Mouse (Mus musculus) ES-E14 (cell line): Measurements from ENCODE around the gene Nsun7. TPM values are rescaled to one million over a fixed set of nuclear protein-coding genes. Genes with fewer than 3 reads are reported as not detected.

Experiments used
- DNase-seq: peaks from one replicate; pipeline ENCODE4 v3.0.0-alpha.2; 2013; ENCODE audit warnings: low read depth, low spot score
- H3K27ac ChIP-seq: 2 replicates; pipeline ENCODE4 v1.5.1; 2012; ENCODE audit warnings: low read depth, mild to moderate bottlenecking, low read length, moderate library complexity, mixed read lengths; ENCODE audit not compliant: poor library complexity, insufficient read depth, severe bottlenecking
- H3K36me3 ChIP-seq: 2 replicates; pipeline ENCODE4 v1.6.1; 2012; ENCODE audit warnings: mild to moderate bottlenecking, low read length, moderate library complexity, mixed read lengths; ENCODE audit not compliant: control insufficient read depth, poor library complexity, insufficient read depth, severe bottlenecking
- H3K4me1 ChIP-seq, 2 experiments: fragments of 150-350 bp in 1 of 2; sonication (generic) in 1 of 2; 2 replicates each; pipeline ENCODE4 v1.6.1; 2012; ENCODE audit warnings: low read length in 2 of 2, mild to moderate bottlenecking in 1 of 2, mixed read lengths in 1 of 2; ENCODE audit not compliant: control insufficient read depth in 2 of 2, insufficient read depth in 2 of 2, poor library complexity in 1 of 2
- H3K4me3 ChIP-seq, 2 experiments: fragments of 150-350 bp in 1 of 2; sonication (generic) in 1 of 2; 2 replicates each; pipeline ENCODE4 v1.5.1; 2012; ENCODE audit warnings: low read length in 2 of 2, low read depth in 1 of 2, mild to moderate bottlenecking in 1 of 2, mixed read lengths in 1 of 2; ENCODE audit not compliant: insufficient read depth in 1 of 2, poor library complexity in 1 of 2, severe bottlenecking in 1 of 2
- H3K9ac ChIP-seq: 2 replicates; pipeline ENCODE4 v1.6.1; 2012; ENCODE audit warnings: low read depth, mild to moderate bottlenecking, low read length, mixed read lengths; ENCODE audit not compliant: poor library complexity, insufficient read depth, severe bottlenecking
- H3K9me3 ChIP-seq: fragments of 150-350 bp; sonication (generic); 2 replicates; pipeline ENCODE4 v1.6.1; 2012; ENCODE audit warnings: low read depth, mild to moderate bottlenecking, low read length; ENCODE audit not compliant: control insufficient read depth, insufficient read depth
- CHD2 ChIP-seq: IDR thresholded peaks from 2 replicates; pipeline ENCODE4 v1.6.1; 2014; ENCODE audit warnings: mild to moderate bottlenecking, low read depth, low read length, inconsistent platforms
- HCFC1 ChIP-seq: IDR thresholded peaks from 2 replicates; pipeline ENCODE4 v1.6.1; 2012; ENCODE audit warnings: low read length, inconsistent platforms, borderline replicate concordance; ENCODE audit not compliant: insufficient read depth
- MAFK ChIP-seq: IDR thresholded peaks from 2 replicates; pipeline ENCODE4 v1.6.1; 2014; ENCODE audit warnings: mild to moderate bottlenecking, low read depth, low read length, inconsistent platforms; ENCODE audit not compliant: insufficient read depth
- ZC3H11A ChIP-seq: IDR thresholded peaks from 2 replicates; pipeline ENCODE4 v1.6.1; 2012; ENCODE audit warnings: low read depth, mild to moderate bottlenecking, inconsistent platforms, low read length, borderline replicate concordance
- ZNF384 ChIP-seq: IDR thresholded peaks from 2 replicates; pipeline ENCODE4 v1.6.1; 2012; ENCODE audit warnings: low read depth, low read length, inconsistent platforms
- in situ Hi-C, 2 experiments: fragments of 600-800 bp; cut with MboI; formaldehyde crosslinking; loops; one replicate each; pipeline ENCODE4 v1.15.1; 2025; ENCODE audit warnings: low sequenced_read_pairs in 2 of 2, inconsistent platforms in 1 of 2; ENCODE audit not compliant: unreplicated experiment in 2 of 2
- total RNA-seq: library from RNA; depleted of rRNA; stranded (reverse); fragments of 300-350 nt; gene quantifications from 2 replicates; pipeline ENCODE4 v1.2.3, GENCODE M21; 2012

The Nsun7 gene
- total RNA-seq, 1 experiment = 0.04 TPM

- H3K9me3 ChIP-seq = no peaks in the 10 kb centered on the region
- TF ChIP-seq MAFK (no peak), ZNF384 (no peak), ZC3H11A (no peak), HCFC1 (no peak), CHD2 (no peak)
- no peak overlapping the region for H3K9ac ChIP-seq
- in situ Hi-C loops = no loop called here
- DNase-seq = no peak
- no peak overlapping the region for H3K4me3 ChIP-seq
- H3K27ac ChIP-seq = no peak overlapping the region
- H3K36me3 ChIP-seq = no peaks in the 10 kb centered on the region
- H3K4me1 ChIP-seq = peaks cover 0 to 2% of the 10 kb centered on the region in 2 experiments; a peak in 1 of 4 replicates
Measured at GRCm38 (mm10) chr5:66328766-66329165, 69.1 kb downstream of the Nsun7 start.

- in situ Hi-C loops = no loop called here
- no peaks in the 10 kb centered on the region for H3K36me3 ChIP-seq
- no peak for DNase-seq
- H3K4me1 ChIP-seq = peaks cover 0 to 2% of the 10 kb centered on the region in 2 experiments; a peak in 1 of 4 replicates
- H3K9ac ChIP-seq = no peak overlapping the region
- no peak overlapping the region for H3K27ac ChIP-seq
- TF ChIP-seq ZC3H11A (no peak), ZNF384 (no peak), MAFK (no peak), HCFC1 (no peak), CHD2 (no peak)
- H3K9me3 ChIP-seq = no peaks in the 10 kb centered on the region
- no peak overlapping the region for H3K4me3 ChIP-seq
Measured at GRCm38 (mm10) chr5:66330806-66331205, 71.1 kb downstream of the Nsun7 start.

GRCm38 (mm10) chr5:66337025-66337968 lies 77.6 kb downstream of the Nsun7 start:
- H3K4me3 ChIP-seq = peak overlapping the region; percentile 57 to 69
- peaks cover 2 to 3% of the 10 kb centered on the region in 2 experiments; a peak in 1 of 4 replicates for H3K4me1 ChIP-seq
- H3K27ac ChIP-seq = no peak overlapping the region; the same call in 1 of the 2 replicates
- TF ChIP-seq ZC3H11A = no peak
- no peak for TF ChIP-seq HCFC1
- TF ChIP-seq MAFK = no peak
- TF ChIP-seq CHD2 = no peak
- TF ChIP-seq ZNF384 = no peak
- DNase-seq = no peak
- peak overlapping the region; percentile 42; the same call in 1 of the 2 replicates for H3K9ac ChIP-seq
- H3K9me3 ChIP-seq = no peaks in the 10 kb centered on the region
- in situ Hi-C loops = no loop called here
- no peaks in the 10 kb centered on the region for H3K36me3 ChIP-seq

GRCm38 (mm10) chr5:66337969-66338345 lies 78.3 kb downstream of the Nsun7 start:
- no peaks in the 10 kb centered on the region for H3K9me3 ChIP-seq
- in situ Hi-C loops = no loop called here
- H3K9ac ChIP-seq = no peak overlapping the region
- peaks cover 2 to 3% of the 10 kb centered on the region in 2 experiments; a peak in 1 of 4 replicates for H3K4me1 ChIP-seq
- no peak for TF ChIP-seq ZNF384
- TF ChIP-seq HCFC1 = no peak
- no peak for TF ChIP-seq CHD2
- TF ChIP-seq ZC3H11A = no peak
- TF ChIP-seq MAFK = no peak
- no peaks in the 10 kb centered on the region for H3K36me3 ChIP-seq
- no peak overlapping the region for H3K27ac ChIP-seq
- no peak for DNase-seq
- H3K4me3 ChIP-seq = peak overlapping the region; percentile 57 to 69; a peak in 2 of 4 replicates
